Mouse (Mus musculus) gonadal fat pad, adult 2 months (tissue): ENCODE results near the gene Slc35g1. TPM values are rescaled to one million over a fixed set of nuclear protein-coding genes. Genes with fewer than 3 reads are reported as not detected.

Source experiments
- DNase-seq: peaks from one replicate; pipeline ENCODE4 v3.0.0-alpha.2; 2012; ENCODE audit warnings: low read depth
- polyA plus RNA-seq: library from polyadenylated mRNA; depleted of rRNA; stranded (reverse); fragments of >200 nt; gene quantifications from 2 replicates; pipeline ENCODE4 v1.2.3, GENCODE M21; 2012

The Slc35g1 gene
- polyA plus RNA-seq, 1 experiment: 6.2 TPM

- no peak for DNase-seq
Measured at GRCm38 (mm10) chr19:38387835-38388234, 7.9 kb upstream of the Slc35g1 start.

- no peak for DNase-seq
Measured at GRCm38 (mm10) chr19:38396633-38396970, 822 bp downstream of the Slc35g1 start.

DNA sequence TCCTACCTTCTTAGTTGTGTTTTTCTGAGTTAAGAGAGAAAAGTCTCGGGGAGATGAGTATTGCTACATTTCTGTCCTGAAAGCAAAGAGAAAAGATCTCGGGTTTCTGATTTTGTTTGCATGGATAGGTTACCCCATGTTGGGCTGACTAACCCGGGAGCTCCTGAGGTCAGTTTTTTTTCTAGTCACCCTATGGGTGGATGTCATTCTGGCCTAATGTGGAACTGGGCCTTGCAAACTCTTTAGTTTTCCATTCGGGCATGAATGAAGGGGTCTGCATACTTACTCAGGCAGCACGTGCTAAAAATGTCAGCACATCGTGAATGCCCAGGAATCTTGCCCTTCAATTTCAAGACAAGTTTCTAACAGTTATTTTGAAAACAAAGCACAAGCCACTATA is 1.2 kb downstream of the Slc35g1 start:
- no peak for DNase-seq

DNA sequence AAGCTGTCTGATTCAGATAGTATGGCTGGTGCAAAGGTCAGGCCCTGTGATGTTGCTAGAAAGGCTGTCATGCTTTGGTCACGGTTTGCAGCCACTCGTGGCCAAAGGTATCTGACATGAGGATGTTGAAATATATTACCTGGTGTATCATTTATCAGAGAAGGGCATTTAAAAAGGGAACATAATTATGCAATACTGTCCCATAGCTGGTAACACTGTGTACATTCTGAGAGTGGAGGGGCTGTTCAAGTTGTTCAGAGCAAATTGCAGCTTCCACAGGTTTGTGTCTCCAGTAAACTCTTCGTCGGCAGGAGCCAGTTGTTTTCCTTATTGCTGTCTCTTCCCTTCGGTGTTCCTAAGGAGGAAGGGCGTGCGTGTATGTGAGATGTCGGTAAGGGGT is 3.2 kb downstream of the Slc35g1 start:
- no peak for DNase-seq

- DNase-seq: no peak
Measured at GRCm38 (mm10) chr19:38400851-38401250, 5.1 kb downstream of the Slc35g1 start.

GRCm38 (mm10) chr19:38401416-38401815 is 5.6 kb downstream of the Slc35g1 start:
- no peak for DNase-seq

DNA sequence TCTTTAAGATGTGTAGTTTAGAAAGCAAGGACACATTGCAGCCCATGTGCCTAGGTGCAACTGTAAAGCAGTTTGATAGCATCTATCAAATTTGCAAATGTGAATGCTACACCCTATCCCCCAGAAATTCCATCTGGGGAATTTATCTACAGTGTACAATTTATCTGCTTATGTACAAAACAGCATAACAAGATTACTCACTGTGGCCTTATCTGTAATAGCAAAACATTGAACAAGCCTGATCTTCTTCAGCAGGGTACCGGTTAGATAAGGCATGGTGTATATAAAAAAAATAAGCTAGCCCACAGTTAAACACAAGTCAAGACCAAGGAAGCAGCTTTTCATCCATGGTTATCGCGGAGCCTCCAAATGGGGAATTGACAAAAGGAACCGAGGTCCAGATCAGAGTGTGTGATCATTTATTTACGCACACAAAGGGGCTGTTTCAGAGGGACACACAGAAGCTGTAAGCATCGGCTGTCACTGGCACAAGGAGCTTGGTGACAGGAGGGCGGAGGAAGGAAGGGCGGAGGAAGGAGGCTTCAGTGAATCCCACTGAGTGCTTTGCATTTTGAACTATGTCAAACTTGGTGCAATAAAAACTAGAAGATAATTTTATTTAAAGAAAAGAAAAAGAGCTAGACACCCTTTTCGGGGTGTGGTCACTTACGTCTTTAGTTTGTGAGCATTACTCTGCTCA is 14.7 kb downstream of the Slc35g1 start:
- no peak for DNase-seq

- DNase-seq: no peak
Measured at GRCm38 (mm10) chr19:38413861-38414260, 18.1 kb downstream of the Slc35g1 start.

DNA sequence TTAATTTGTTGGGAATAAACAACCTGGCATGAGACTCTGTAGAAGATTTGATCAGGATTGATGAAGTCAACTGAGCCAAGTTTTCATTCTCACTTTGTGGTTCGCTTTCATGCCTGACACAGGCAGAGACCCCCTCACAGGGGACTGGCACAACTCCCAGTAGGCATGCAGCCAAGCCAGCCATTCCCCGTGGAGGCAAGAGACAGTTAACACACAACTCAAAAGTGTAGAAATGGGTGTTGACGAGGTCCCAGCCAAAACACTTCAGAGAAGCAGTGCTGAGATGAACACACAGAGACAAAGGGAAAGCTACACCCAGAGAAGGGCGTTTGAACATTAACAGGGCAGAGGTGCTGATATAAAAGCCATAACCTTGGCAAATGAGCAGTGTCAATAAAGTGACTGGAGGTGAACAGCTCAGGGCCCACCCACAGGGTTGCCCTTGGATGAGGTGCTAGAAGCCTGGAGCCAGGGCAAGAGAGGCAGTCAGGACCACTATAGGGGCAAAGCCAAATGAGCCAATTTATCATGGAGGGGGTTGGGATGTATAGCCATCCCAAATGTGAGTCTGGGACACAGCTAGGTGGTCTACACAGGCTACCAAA is 23.1 kb downstream of the Slc35g1 start:
- DNase-seq: no peak

- DNase-seq: no peak
Measured at GRCm38 (mm10) chr19:38420751-38421295, 25.0 kb downstream of the Slc35g1 start.

- no peak for DNase-seq
Measured at GRCm38 (mm10) chr19:38421436-38421835, 25.7 kb downstream of the Slc35g1 start.

GRCm38 (mm10) chr19:38422926-38423325 is 27.1 kb downstream of the Slc35g1 start:
- no peak for DNase-seq

GRCm38 (mm10) chr19:38423884-38424283 is 28.1 kb downstream of the Slc35g1 start:
- DNase-seq: no peak

- DNase-seq: no peak
Measured at GRCm38 (mm10) chr19:38424581-38424980, 28.8 kb downstream of the Slc35g1 start.

GRCm38 (mm10) chr19:38429269-38429668 is 33.5 kb downstream of the Slc35g1 start:
- DNase-seq: no peak

GRCm38 (mm10) chr19:38430475-38430874 is 34.7 kb downstream of the Slc35g1 start:
- DNase-seq: peak; percentile 37

DNA sequence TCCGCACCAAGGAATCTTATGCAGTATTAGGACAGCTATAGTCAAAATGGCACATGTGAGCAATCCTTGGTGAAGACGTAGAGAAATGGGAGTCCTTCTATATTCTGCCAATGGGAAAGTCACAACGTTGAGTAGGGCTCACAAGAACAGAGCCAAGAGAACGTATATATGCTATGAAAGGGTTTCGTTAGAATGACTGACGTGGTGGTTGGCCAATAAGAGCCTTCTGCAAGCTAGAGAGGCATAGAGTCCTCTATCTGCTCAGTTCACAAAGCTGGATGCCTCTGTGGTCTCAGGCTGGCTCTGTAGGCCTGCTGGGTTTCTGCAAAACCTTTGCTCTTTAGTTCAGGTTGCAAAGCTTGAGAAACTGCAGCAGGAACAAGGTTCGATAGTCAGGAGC is 35.5 kb downstream of the Slc35g1 start:
- DNase-seq: no peak

DNA sequence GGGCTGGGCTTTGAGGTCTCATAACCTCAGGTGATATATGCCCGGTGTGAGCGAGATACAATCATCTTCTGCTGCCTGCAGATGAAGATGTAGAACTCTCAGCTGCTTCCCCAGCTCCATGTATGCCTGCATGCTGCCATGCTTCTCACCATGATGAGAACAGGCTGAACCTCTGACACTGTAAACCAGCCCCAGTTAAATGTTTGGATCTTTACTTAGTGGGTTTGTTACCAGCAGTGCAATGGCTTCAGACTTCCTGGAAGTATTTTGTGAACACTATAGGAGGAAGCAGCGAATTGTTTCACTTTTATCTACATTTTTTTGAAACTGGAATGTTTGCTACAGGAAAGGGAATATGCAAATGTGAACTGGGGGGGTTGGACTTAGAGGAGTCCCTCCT is 36.2 kb downstream of the Slc35g1 start:
- DNase-seq: no peak

DNA sequence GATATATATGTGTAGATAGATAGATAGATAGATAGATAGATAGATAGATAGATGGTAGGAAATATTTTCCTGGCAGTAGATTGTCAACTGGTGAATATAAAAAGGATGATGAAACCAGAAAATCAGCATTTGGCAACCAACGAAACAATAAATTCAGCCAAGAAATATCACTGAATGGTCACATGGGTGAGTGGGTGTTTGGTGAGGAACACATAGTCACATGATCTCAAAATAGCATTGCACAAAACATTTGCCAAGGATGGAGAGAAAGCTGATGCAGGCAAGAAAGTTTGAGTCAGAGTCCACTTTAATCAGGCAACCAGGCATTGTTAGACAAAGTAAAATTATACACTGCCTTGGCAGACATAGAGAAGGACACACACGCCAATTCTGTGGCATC is 37.6 kb downstream of the Slc35g1 start:
- no peak for DNase-seq

- no peak for DNase-seq
Measured at GRCm38 (mm10) chr19:38435221-38435620, 39.4 kb downstream of the Slc35g1 start.

DNA sequence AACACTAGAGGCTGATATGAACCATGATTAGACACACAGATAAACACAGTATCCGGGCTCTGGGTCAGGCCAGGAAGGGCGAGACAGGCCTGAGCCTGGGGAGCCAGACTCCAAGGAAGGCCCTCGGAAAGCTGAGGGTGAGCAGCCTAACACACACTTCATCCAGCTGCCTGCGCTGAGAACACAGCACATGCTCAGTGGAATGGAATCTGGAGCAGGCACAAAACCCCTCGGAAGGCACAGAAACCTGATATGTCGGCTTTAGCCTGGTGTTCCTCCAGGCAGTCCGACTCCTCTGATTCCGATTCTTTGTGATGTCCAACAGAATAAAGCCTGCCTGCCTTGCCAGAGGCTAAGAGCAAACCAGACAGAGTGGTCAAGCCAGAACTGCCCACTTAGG is 46.1 kb downstream of the Slc35g1 start:
- DNase-seq: no peak

DNA sequence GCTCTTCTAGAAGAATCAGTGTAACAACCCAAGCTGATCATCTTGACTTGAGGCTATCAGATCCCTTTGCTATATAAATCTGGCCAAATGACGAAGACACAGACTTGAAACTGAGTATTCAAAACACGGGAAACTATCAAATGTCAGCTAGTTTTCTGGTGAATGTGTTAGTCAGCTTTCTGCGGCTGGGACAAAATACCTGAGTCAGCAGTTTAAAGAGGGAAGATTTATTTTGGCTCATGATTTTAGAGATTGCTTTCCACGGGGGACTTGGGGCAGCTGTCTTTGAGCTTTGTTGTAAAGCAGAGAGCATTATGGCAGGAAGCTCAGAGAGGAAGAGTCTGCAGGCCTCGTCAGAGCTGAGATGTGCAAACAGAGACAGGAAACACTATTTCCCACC is 50.0 kb downstream of the Slc35g1 start:
- DNase-seq: no peak
